Mouse (Mus musculus) heart, adult 9 months (tissue): Measurements from ENCODE around the gene Ppm1e.

ENCODE experiments used
- DNase-seq, 2 experiments: peaks; one replicate each; pipeline ENCODE4 v3.0.0; 2022; ENCODE audit warnings: low spot score in 2 of 2

The Ppm1e gene

GRCm38 (mm10) chr11:87358331-87359261 is at the start of gene Ppm1e:
TSS of gene Ppm1e (minus strand) at chr11:87359023.
- peak; percentile 63 to 69 for DNase-seq

- peak in 1 of 2 experiments; percentile 20 for DNase-seq
Measured at GRCm38 (mm10) chr11:87404876-87405275, 46.1 kb upstream of the Ppm1e start, which contains the start of the genes Rad51c and Tex14. TSS of gene Rad51c (minus strand) at chr11:87404954. TSS of gene Tex14 (plus strand) at chr11:87405065.

- DNase-seq = peak; percentile 90 to 96
Measured at GRCm38 (mm10) chr11:87404111-87404853, 45.5 kb upstream of the Ppm1e start.

- no peak for DNase-seq
Measured at GRCm38 (mm10) chr11:87398402-87398801, 39.6 kb upstream of the Ppm1e start.

GRCm38 (mm10) chr11:87393855-87394254 is 35.0 kb upstream of the Ppm1e start:
- peak in 1 of 2 experiments; percentile 7 for DNase-seq

- no peak for DNase-seq
Measured at GRCm38 (mm10) chr11:87385676-87386075, 26.9 kb upstream of the Ppm1e start.

GRCm38 (mm10) chr11:87384551-87384950 is 25.7 kb upstream of the Ppm1e start:
- DNase-seq = no peak

GRCm38 (mm10) chr11:87367865-87368580 is 9.2 kb upstream of the Ppm1e start:
- DNase-seq = no peak

- DNase-seq = no peak
Measured at GRCm38 (mm10) chr11:87367061-87367460, 8.2 kb upstream of the Ppm1e start.

- DNase-seq = no peak
Measured at GRCm38 (mm10) chr11:87365120-87365519, 6.3 kb upstream of the Ppm1e start.

- no peak for DNase-seq
Measured at GRCm38 (mm10) chr11:87359262-87359612, 414 bp upstream of the Ppm1e start.

- DNase-seq = peak in 1 of 2 experiments; percentile 2
Measured at GRCm38 (mm10) chr11:87357317-87358300, 1.2 kb downstream of the Ppm1e start.

- no peak for DNase-seq
Measured at GRCm38 (mm10) chr11:87354861-87355260, 4.0 kb downstream of the Ppm1e start.

GRCm38 (mm10) chr11:87353646-87354170 is 5.1 kb downstream of the Ppm1e start:
- DNase-seq = no peak

- DNase-seq = no peak
Measured at GRCm38 (mm10) chr11:87326381-87326780, 32.4 kb downstream of the Ppm1e start.

GRCm38 (mm10) chr11:87322558-87322957 is 36.3 kb downstream of the Ppm1e start:
- no peak for DNase-seq

GRCm38 (mm10) chr11:87320007-87320406 is 38.8 kb downstream of the Ppm1e start:
- no peak for DNase-seq

GRCm38 (mm10) chr11:87318956-87319708 is 39.7 kb downstream of the Ppm1e start:
- no peak for DNase-seq

GRCm38 (mm10) chr11:87313533-87313932 is 45.3 kb downstream of the Ppm1e start:
- no peak for DNase-seq

- DNase-seq = no peak
Measured at GRCm38 (mm10) chr11:87310309-87310708, 48.5 kb downstream of the Ppm1e start.
